Mouse (Mus musculus) spleen, adult 2 months (tissue): Measurements from ENCODE around the gene Zfp719. TPM values are rescaled to one million over a fixed set of nuclear protein-coding genes. Genes with fewer than 3 reads are reported as not detected.

Experiments
- DNase-seq, 2 experiments: peaks; one replicate each; pipeline versions ENCODE4 v3.0.0 to v3.0.0-alpha.2; 2012 to 2021; ENCODE audit warnings: low spot score in 2 of 2, low read depth in 1 of 2
- H3K27ac ChIP-seq: fragments of 200-500 bp; 2 replicates; pipeline ENCODE4 v1.5.1; 2012; ENCODE audit warnings: low read length, inconsistent platforms; ENCODE audit not compliant: insufficient read depth
- H3K27me3 ChIP-seq: fragments of 200-500 bp; 2 replicates; pipeline ENCODE4 v1.6.1; 2012; ENCODE audit warnings: mild to moderate bottlenecking, moderate library complexity, low read length, inconsistent platforms; ENCODE audit not compliant: control insufficient read depth, insufficient read depth
- H3K36me3 ChIP-seq: fragments of 200-500 bp; 2 replicates; pipeline ENCODE4 v1.6.1; 2012; ENCODE audit warnings: mild to moderate bottlenecking, low read length, inconsistent platforms; ENCODE audit not compliant: control insufficient read depth, insufficient read depth
- H3K4me1 ChIP-seq: fragments of 200-500 bp; 2 replicates; pipeline ENCODE4 v1.6.1; 2011; ENCODE audit warnings: inconsistent platforms; ENCODE audit not compliant: control insufficient read depth, insufficient read depth, insufficient read length
- H3K4me3 ChIP-seq: fragments of 200-500 bp; 2 replicates; pipeline ENCODE4 v1.5.1; 2011; ENCODE audit warnings: mild to moderate bottlenecking, inconsistent platforms; ENCODE audit not compliant: insufficient read depth, insufficient read length; ENCODE audit errors: extremely low read depth
- CTCF ChIP-seq: fragments of 200-500 bp; IDR thresholded peaks from 2 replicates; pipeline ENCODE4 v1.5.1; 2011; ENCODE audit warnings: mild to moderate bottlenecking, inconsistent platforms; ENCODE audit not compliant: insufficient read depth, insufficient read length, insufficient replicate concordance; ENCODE audit errors: extremely low read depth
- POLR2A ChIP-seq: fragments of 200-500 bp; IDR thresholded peaks from 2 replicates; pipeline ENCODE4 v1.6.1; 2011; ENCODE audit warnings: low read depth, low read length, inconsistent platforms
- WGBS: fragments of 180-500 bp; shearing (Covaris S2); methylation state at CpG from one replicate; pipeline ENCODE4 v1.1.7; 2018; 5-methylcytosine and 5-hydroxymethylcytosine counted together
- polyA plus RNA-seq: library from polyadenylated mRNA; depleted of rRNA; stranded (reverse); fragments of >200 nt; gene quantifications from 2 replicates; pipeline ENCODE4 v1.2.3, GENCODE M21; 2012; rRNA removed

Zfp719 gene
- polyA plus RNA-seq, 1 experiment: 0.78 TPM

GRCm38 (mm10) chr7:43625794-43626422 lies 46.5 kb downstream of the Zfp719 start:
- Histone ChIP-seq H3K4me3 (no peak overlapping the region), H3K27me3 (no peaks in the 10 kb centered on the region), H3K27ac (no peak overlapping the region), H3K36me3 (no peaks in the 10 kb centered on the region), H3K4me1 (no peaks in the 10 kb centered on the region)
- WGBS: 73% methylated on average over 8 of the region's 8 CpGs
- TF ChIP-seq CTCF (no peak), POLR2A (no peak)
- no peak for DNase-seq

GRCm38 (mm10) chr7:43633940-43634339 lies 54.5 kb downstream of the Zfp719 start:
- Histone ChIP-seq H3K4me1 (no peaks in the 10 kb centered on the region), H3K4me3 (no peak overlapping the region), H3K36me3 (no peaks in the 10 kb centered on the region), H3K27me3 (no peaks in the 10 kb centered on the region), H3K27ac (no peak overlapping the region)
- TF ChIP-seq POLR2A (no peak), CTCF (no peak)
- DNase-seq: no peak
- WGBS: 87% methylated on average over 4 of the region's 4 CpGs

DNA sequence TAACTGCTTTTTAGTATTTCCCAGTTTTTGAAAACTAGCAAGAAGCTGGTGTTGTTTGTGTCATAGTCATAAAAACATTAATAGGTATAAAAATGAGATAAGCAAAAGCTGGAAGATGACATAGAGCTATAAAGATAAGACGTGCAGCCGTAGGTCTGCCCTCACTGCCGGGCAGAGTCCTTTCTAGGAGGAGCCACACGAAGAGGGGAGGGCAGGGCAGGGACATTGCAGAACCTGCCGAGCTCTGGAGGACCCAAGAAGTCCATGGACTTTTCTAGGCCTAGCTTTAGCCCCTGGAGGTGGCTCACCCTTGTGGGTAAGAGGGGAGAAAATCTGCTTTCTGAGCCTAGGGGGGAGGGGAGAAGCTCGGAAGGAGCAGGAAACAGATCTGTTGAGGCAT lies 55.1 kb downstream of the Zfp719 start, which contains the start of gene Ceacam18:
Ceacam18 (plus strand) TSS at position 208 of the 400 bp plus-strand sequence.
- 59% methylated on average over 6 of the region's 6 CpGs for WGBS
- no peak for DNase-seq
- no peak within 1 kb of the TSS for H3K27ac ChIP-seq
- no peaks in the 10 kb centered on the region for H3K27me3 ChIP-seq
- H3K36me3 ChIP-seq: no peaks in the 10 kb centered on the region
- H3K4me3 ChIP-seq: no peak within 1 kb of the TSS
- H3K4me1 ChIP-seq: no peaks in the 10 kb centered on the region
- TF ChIP-seq POLR2A (no peak), CTCF (no peak)

GRCm38 (mm10) chr7:43636194-43636593 lies 56.8 kb downstream of the Zfp719 start:
- Histone ChIP-seq H3K4me3 (no peak overlapping the region), H3K27me3 (no peaks in the 10 kb centered on the region), H3K36me3 (no peaks in the 10 kb centered on the region), H3K4me1 (no peaks in the 10 kb centered on the region), H3K27ac (no peak overlapping the region)
- WGBS: 35% methylated on average over 2 of the region's 2 CpGs
- no peak for DNase-seq
- no peak for TF ChIP-seq POLR2A
- no peak for TF ChIP-seq CTCF

- WGBS: 77% methylated on average over 1 of the region's 1 CpGs
- no peak for DNase-seq
- Histone ChIP-seq H3K4me3 (no peak overlapping the region), H3K4me1 (no peaks in the 10 kb centered on the region), H3K27me3 (no peaks in the 10 kb centered on the region), H3K27ac (no peak overlapping the region), H3K36me3 (no peaks in the 10 kb centered on the region)
- no peak for TF ChIP-seq CTCF
- no peak for TF ChIP-seq POLR2A
These were observed 57.7 kb downstream of the Zfp719 start for GRCm38 (mm10) chr7:43637118-43637517.

GRCm38 (mm10) chr7:43642587-43642986 lies 63.2 kb downstream of the Zfp719 start:
- Histone ChIP-seq H3K4me1 (no peaks in the 10 kb centered on the region), H3K27ac (peak overlapping the region; percentile 15; the same call in 1 of the 2 replicates), H3K27me3 (no peaks in the 10 kb centered on the region), H3K4me3 (no peak overlapping the region), H3K36me3 (no peaks in the 10 kb centered on the region)
- no peak for DNase-seq
- TF ChIP-seq POLR2A (no peak), CTCF (no peak)
- WGBS: 77% methylated on average over 5 of the region's 5 CpGs

Other genes starting within 250 kb of the Zfp719 start
- 0.94 and 0.99 TPM in 2 replicates for gene Siglecf, start 228.3 kb upstream of the Zfp719 start, polyA plus RNA-seq
- gene Siglecg, start 171.4 kb upstream of the Zfp719 start, polyA plus RNA-seq: 279 and 393 TPM in 2 replicates
- 0.12 and 0.18 TPM in 2 replicates for gene Lim2, start 151.9 kb upstream of the Zfp719 start, polyA plus RNA-seq
- 97.1 and 102 TPM in 2 replicates for gene Nkg7, start 142.5 kb upstream of the Zfp719 start, polyA plus RNA-seq
- 0.26 TPM in 1 of 2 replicates, not detected in the other for gene Cldnd2, start 138.8 kb upstream of the Zfp719 start, polyA plus RNA-seq
- 37.8 and 39.1 TPM in 2 replicates for gene Etfb, start 135.5 kb upstream of the Zfp719 start, polyA plus RNA-seq
- not detected in 2 replicates for gene Gm45233, start 135.5 kb upstream of the Zfp719 start, polyA plus RNA-seq
- 3.8 and 4.8 TPM in 2 replicates for gene Vsig10l, start 116.5 kb upstream of the Zfp719 start, polyA plus RNA-seq
- gene Iglon5, start 89.5 kb upstream of the Zfp719 start, polyA plus RNA-seq: 0.23 and 0.25 TPM in 2 replicates
- gene 4931406B18Rik, start 73.7 kb upstream of the Zfp719 start, polyA plus RNA-seq: not detected in 2 replicates
- gene Cd33, start 35.2 kb upstream of the Zfp719 start, polyA plus RNA-seq: 16.0 and 19.2 TPM in 2 replicates
- 1.4 and 1.6 TPM in 2 replicates for gene Zfp658, start 17.4 kb upstream of the Zfp719 start, polyA plus RNA-seq
- gene Zfp819, start 27.6 kb downstream of the Zfp719 start, polyA plus RNA-seq: 0.06 TPM in 1 of 2 replicates, not detected in the other
- gene Ceacam18, start 55.1 kb downstream of the Zfp719 start, polyA plus RNA-seq: not detected in 2 replicates
- 23.3 and 25.6 TPM in 2 replicates for gene Siglece, start 80.6 kb downstream of the Zfp719 start, polyA plus RNA-seq
- gene Ctu1, start 92.4 kb downstream of the Zfp719 start, polyA plus RNA-seq: 8.9 and 11.4 TPM in 2 replicates
- gene Klk14, start 110.8 kb downstream of the Zfp719 start, polyA plus RNA-seq: not detected in 2 replicates
- 0.04 TPM in 1 of 2 replicates, not detected in the other for gene Klk13, start 133.0 kb downstream of the Zfp719 start, polyA plus RNA-seq
- not detected in 2 replicates for gene Klk12, start 189.3 kb downstream of the Zfp719 start, polyA plus RNA-seq
- not detected in 2 replicates for gene Klk11, start 195.0 kb downstream of the Zfp719 start, polyA plus RNA-seq
- gene Klk10, start 201.4 kb downstream of the Zfp719 start, polyA plus RNA-seq: 0.16 TPM in 1 of 2 replicates, not detected in the other
- gene Klk9, start 212.3 kb downstream of the Zfp719 start, polyA plus RNA-seq: not detected in 2 replicates
- gene Klk8, start 218.0 kb downstream of the Zfp719 start, polyA plus RNA-seq: 12.3 and 13.5 TPM in 2 replicates
- not detected in 2 replicates for gene Klk7, start 231.7 kb downstream of the Zfp719 start, polyA plus RNA-seq
- not detected in 2 replicates for gene Klk6, start 244.9 kb downstream of the Zfp719 start, polyA plus RNA-seq